Mouse (Mus musculus) bone marrow, adult 2 months (tissue): ENCODE results near the gene Lce3a.

ENCODE experiments used
- CTCF ChIP-seq: fragments of 200-500 bp; IDR thresholded peaks from 2 replicates; pipeline ENCODE4 v1.5.1; 2011; ENCODE audit warnings: low read length, control low read depth; ENCODE audit not compliant: control insufficient read depth, insufficient read depth
- POLR2A ChIP-seq: fragments of 200-500 bp; IDR thresholded peaks from 2 replicates; pipeline ENCODE4 v1.6.1; 2011; ENCODE audit warnings: low read depth, mild to moderate bottlenecking, control low read depth, low read length, borderline replicate concordance; ENCODE audit not compliant: control insufficient read depth

DNA sequence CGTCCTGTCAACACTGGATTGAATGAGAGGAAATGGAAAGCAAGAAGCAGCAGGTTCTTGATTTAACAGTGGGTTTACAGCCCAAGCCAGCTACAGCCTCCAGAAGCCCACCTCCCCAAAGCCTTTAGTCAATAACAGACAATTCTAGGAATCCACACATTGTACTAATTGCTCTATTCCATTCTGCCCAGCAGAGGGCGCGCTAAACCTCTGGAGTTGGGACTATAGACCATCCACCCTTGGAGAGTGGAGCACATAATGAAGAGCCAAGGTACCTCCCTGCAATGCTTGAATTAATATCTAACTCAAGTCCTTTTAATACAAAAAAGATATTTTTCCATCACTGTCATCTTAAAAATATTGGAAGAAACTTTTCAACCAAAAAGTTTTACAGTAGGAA lies 23.0 kb downstream of the Lce3a start:
- no peak for TF ChIP-seq CTCF
- no peak for TF ChIP-seq POLR2A
